Mouse (Mus musculus): ENCODE measurements around the gene Dock7.
A peak's percentile ranks its signal among the peaks of the same experiment; 100 is the strongest.
"Not testable (repeated sequence)": the region's sequence is repeated elsewhere in the genome, so short reads cannot be mapped to it uniquely, and the experiment has no call there.

The Dock7 gene

DNA sequence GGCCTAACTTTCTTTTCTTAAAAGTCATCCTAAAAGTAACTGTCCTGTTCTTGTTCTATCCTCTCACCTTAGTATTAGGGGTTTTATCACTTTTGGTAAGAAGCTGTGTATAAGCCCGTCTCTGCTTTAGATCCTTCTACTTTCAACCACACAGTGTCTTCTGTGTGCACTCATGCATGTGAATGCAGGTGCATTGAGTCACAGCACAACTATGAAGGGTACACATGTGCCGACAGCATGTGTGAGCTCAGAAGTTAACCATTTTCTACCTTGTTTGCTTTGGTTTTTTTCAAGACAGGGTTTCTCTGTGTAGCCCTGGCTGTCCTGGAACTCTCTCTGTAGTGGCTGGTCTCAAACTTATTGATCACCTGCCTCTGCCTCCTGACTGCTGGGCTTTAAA, 114.4 kb downstream of the Dock7 start:
- DNase-seq (ENCODE audit: low read depth, low spot score), result no peak

DNA sequence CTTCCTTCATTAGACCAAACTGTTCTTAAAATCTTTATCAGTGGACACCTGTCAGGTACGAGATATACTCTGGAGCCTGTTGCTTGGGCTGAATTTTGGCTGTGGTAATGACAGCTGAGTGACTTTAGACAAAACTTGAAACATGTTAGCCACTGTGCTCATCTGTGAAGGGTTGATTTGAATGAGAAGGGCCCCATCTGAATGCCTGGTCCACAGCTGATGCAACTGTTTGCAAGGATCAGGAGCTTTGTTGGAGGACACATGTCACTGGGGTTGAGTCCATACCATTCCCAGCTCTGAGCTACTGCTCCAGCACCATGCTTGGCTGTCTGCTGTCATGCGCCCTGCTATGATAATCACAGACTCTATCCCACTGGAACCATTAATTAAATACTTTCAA, 115.1 kb downstream of the Dock7 start:
- no peak for DNase-seq (ENCODE audit: low read depth, low spot score)

DNA sequence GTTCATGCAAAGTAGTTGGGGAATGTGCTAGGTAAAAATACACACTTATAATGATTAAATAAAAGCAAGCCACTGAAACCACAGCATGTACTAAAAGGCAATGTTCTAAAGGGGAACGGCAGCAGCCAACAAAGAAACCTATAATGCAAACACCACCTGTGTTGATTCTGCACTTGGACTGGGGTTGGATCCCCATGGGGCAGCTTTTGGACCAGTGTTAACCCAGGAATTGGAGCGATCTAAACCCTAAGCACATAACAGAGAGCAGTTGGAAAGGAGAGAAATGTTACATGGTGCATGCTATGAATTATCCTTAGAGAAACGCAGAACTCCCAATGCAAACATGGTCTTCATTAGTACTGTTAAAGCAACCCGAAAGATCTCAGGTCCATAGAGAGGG, 127.2 kb downstream of the Dock7 start:
- DNase-seq (ENCODE audit: low read depth, low spot score), result no peak

DNA sequence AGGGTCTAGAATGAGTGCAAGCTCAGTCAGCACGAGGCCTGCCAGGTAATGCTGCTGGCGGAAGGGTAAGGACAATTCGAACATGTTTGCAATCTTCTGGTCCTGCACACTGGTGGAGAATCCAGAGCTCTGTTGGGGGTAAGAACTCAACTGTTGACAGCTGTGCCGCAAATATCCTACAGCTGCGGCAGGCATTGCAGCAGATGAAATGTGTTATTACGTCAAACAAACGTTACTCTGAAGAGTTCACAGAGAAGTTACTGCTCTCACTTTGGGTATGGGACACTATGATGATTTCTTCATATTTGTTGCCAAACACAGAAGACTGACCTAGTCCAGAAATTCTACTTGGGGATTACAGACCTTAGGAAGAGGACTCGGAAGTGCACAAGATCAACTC, 136.0 kb downstream of the Dock7 start:
- DNase-seq (ENCODE audit: low read depth, low spot score), result no peak

DNA sequence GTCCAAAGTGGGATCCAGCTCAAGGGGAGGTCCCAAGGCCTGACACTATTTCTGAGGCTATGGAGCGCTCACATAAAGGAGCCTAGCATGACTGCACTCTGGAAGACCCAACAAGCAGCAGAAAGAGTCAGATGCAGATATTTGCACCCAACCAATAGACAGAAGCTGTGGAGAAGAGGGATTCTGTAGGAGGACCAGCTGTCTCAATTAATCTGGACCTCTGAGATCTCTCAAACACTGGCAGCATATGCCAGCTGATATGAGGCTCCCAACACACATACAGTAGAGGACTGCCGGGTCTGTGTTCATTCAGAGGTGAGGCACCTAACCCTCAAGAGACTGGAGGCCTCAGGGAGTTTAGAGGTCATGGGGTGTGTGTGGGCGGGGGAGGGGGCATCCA, 140.7 kb downstream of the Dock7 start:
- not testable (repeated sequence) for DNase-seq (ENCODE audit: low read depth, low spot score)

DNA sequence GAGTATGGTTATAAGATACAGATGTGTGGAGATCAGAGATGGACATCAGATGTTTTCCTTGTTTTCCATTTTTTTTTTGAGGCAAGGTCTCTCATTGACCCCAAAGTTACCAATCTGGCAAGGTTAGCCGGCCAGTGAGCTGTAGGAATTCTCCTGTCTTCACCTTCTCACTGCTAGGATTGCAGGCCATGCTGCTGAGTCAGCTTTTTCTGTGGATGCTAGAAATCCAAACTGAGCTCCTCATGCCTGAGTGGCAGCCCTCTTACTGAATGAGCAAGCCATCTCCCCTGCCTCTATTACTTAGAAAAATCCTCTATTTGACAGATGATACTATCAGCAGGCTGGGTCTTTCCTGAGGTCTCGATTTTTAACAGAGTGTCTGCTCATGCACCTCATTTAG, 142.0 kb downstream of the Dock7 start:
- no peak for DNase-seq (ENCODE audit: low read depth, low spot score)

DNA sequence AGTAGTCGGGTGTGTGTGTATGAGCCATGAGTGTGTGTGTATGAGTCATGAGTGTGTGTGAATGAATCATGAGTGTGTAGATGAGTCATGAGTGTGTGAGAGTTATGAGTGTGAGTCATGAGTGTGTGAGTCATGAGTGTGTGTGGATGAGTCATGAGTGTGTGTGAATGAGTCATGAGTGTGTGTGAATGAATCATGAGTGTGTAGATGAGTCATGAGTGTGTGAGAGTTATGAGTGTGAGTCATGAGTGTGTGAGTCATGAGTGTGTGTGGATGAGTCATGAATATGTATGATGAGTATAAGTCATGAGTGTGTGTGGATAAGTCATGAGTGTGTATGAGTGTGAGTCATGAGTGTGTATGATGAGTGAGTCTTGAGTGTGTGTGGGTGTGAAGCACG, 142.4 kb downstream of the Dock7 start:
- DNase-seq (ENCODE audit: low read depth, low spot score), result not testable (repeated sequence)

DNA sequence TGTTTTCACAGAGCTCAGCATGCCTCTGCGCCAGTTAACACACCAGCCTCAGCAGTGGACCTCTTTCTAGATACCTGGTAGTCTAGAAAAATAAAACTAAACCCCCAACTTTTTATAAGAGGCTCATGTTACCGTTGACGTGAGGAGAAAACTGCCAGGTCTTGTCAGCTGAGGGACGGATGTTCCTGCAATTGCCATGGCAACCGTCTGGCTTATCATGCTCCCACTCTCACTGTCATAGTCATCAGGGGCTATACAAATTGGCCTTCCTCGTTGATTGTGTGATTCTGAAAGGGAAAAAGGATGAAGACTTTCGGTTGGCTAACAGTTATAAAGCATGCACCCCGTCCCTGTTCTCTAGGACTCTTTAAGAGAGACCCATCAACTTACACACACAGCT, 145.0 kb downstream of the Dock7 start:
- DNase-seq (ENCODE audit: low read depth, low spot score), result no peak

DNA sequence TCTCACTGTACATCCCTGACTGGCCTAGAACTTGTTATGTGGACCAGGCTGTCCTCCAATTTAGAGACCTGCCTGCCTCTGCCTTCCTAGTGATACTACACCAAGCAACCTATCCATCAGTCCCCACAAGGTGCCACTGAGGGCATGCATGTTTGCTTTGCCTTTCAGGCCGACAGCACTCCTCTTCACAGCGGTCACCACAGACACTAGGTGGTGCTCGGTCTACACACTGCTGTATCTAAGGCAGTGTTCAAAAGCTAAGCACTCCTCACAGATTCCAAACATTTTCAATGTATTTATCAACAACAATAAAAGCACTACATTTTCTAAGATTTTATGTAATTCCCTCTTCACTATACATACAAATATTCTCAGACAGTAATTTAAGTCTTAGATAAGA, 150.8 kb downstream of the Dock7 start:
- DNase-seq (ENCODE audit: low read depth, low spot score), result no peak

DNA sequence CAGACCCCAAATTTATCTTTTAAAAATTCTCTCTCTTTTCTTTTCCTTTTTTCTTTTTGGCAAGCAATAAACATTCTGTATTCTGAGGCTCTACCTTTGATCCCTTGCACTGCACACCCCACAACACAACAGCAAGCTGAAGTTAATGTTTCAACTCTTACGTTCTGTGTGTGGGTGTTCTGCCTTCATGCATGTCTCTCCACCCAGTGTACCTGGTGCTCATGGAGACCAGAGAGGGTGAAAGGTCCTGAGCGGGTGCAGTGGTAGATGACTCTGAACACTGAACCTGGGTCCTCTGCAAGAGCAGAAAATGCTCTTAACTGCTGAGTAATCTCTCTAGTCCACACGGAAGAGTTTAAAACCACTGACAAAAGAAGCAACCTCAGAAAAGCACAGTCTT, 160.5 kb downstream of the Dock7 start:
- DNase-seq (ENCODE audit: low read depth, low spot score), result no peak

DNA sequence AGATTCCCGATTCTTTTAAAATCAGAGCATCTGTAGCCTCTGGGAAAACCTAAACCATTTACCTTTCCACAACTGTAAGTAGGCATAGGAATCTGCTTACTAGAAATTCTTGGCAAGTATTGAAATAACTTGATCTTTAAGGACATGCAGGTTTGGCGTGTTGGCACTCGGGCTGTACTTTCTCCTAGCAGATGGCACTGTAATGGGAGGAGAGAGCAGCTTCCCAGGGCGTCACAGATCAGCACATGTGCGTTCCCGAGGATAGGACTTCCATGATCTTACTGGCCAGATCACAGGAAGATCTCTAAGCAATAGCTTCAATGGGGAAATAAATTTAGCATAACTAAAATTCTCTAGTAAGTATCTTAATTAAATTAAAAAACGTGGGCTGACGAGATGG, 164.7 kb downstream of the Dock7 start:
- DNase-seq (ENCODE audit: low read depth, low spot score), result no peak

DNA sequence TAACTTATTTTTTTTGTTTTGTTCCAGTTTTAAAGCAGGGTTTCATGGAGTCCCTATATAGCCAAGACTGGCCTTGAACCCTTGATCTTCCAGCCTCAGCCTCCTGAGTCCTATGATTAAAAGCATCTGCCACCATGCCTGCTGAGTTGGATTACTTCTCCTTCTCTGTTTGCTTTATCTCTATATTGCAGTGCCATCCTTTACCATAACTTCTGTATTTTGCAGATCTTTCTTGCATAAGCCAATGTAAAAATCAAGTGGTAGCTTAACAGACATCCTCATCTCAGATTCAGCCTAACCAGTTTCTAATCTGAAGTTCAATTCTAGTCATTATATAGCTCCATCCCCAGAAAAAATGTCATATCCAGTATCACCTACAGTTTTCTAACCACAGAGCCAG, 170.2 kb downstream of the Dock7 start:
- no peak for DNase-seq (ENCODE audit: low read depth, low spot score)

DNA sequence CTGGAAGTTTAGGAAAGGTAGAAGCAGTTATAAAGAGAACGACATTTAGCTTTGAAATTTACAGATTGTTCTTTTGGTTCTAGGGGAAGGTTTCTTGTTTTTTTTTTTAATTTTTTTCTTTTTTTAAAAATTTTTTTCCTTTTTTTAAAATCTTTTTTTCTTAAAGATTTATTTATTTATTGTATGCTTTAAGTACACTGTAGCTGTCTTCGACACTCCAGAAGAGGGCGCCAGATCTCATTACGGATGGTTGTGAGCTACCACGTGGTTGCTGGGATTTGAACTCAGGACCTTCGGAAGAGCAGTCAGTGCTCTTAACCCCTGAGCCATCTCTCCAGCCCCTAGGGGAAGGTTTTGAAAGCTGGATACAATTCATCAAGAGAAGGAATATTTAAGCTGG, 182.5 kb downstream of the Dock7 start:
- DNase-seq (ENCODE audit: low read depth, low spot score), result not testable (repeated sequence)

DNA sequence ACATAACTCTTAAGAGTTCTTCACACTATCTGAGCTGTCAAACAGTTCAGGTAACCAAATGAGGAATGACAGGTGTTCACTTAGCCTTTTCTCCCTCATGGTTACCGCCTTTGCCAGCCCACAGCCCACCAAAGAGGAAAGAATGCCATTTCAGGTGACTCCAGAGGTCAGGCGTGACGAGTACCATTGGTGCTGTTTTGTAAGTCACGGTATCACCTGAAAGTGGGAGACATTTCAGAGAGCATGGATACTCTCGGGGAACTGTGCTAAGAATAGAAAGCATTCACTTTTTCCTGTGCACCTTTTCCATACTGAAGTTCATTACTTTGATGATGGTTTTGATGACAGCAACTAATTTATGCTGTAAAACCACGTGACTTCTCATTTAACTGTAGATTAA, 184.7 kb downstream of the Dock7 start:
- DNase-seq (ENCODE audit: low read depth, low spot score), result no peak

DNA sequence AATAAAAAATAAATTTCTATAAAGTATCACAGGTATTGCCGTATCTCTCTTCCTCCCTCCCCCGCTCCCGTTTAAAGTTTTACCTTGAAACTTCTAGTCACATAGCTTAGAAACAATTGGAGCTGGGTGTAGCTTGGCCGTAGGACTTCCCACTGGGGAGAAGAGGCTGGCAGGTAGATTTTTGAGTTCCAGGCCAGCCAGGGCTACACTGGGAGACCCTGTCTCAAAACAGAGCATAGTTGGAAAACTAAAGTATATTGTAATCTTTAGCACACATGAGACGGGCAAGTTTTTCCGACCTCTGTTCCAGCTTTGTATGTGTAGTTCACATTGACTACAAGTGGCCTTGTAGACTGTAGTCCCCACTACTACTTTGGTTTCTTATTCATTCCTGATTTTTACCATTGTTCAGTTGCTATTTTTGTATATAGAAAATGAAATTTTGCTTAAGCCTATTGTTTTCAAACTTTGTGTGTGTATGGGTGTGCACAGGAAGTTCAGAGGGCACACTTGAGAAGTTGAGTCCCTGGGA, 195.4 kb downstream of the Dock7 start:
- DNase-seq (ENCODE audit: low read depth, low spot score), result no peak

DNA sequence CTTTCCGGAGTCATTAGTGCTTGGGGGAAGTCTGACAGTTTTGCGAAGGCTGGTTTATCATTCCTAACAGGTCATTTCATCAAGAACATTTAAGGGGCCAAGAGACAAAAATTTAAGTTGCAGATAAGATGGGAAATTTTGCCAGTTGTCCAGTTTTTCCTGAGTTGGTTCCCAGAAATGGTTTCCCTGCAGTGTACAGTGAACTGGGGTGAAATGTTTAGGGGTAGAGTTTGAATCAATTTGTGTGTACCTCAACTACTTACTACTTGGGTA, 195.9 kb downstream of the Dock7 start:
- DNase-seq (ENCODE audit: low read depth, low spot score), result no peak

DNA sequence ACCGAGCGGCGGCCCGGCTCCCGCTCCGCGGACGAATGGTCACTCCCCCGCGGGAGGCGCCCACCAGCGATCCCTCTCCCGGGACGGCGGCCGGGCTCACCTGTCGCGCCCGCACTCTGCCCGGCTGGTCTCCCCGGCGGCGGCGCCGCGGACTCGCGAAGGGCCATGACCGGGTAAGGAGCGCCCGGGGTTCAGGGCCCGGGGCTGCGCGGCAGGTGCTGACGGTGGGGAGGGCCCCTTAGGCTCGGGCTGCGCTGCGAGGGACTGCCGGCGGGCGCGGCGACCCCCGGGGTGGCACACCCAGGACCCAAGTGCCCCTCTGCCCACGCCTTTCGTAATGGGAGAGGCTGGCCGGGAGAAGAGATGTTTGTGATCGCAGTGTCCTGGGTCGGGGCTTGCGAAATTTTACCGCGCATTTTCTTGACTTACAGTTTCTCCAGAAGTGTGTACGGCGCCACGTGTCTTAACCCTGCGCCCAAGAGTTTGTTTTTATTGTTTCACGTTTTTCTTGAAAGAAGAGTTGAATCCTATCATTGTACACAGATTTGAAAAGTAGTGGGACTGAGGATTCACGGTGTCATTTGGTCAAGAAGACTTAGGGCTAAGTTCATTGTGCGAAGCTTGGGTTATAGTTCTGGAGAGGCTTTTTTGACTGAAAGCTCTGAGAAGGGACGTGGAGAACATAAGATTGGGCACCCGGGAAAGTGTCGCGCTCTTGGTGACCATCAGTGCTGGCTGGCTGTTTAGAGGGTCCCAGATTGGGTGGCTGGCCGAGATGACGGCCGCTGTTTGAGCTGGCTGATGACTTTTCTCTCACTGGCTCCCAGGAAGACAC, 196.4 kb downstream of the Dock7 start:
- DNase-seq (ENCODE audit: low read depth, low spot score), result peak; percentile 11

DNA sequence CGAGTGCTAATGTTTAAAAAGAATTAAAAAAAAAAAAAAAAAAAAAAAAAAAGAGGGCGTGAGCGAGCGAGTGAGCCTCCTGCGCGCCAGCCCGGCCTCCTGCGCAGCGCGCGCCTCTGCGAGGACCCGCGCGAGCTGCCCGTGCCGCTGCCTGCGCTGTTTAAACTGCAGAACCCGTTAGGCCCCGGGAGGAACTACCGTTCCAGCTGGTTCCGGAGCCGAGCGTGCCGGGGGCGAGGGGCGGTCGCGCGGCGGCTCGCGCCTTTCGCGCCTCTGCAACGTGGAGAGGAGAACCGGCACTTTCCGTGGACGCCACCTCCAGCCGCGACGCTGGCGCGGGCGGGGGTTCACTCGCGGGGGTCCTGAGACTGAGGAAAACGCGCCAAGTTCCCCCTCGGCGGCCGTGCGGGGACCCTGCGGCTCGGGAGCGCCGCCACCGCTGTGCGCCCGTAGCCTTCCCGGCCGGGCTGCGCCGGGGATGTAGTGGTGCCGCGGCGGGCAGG, 197.1 kb downstream of the Dock7 start, which contains the start of gene Usp1:
Gene Usp1, plus strand, starts transcription at position 243 of the 503 bp plus-strand sequence.
- no peak for DNase-seq (ENCODE audit: low read depth, low spot score)

DNA sequence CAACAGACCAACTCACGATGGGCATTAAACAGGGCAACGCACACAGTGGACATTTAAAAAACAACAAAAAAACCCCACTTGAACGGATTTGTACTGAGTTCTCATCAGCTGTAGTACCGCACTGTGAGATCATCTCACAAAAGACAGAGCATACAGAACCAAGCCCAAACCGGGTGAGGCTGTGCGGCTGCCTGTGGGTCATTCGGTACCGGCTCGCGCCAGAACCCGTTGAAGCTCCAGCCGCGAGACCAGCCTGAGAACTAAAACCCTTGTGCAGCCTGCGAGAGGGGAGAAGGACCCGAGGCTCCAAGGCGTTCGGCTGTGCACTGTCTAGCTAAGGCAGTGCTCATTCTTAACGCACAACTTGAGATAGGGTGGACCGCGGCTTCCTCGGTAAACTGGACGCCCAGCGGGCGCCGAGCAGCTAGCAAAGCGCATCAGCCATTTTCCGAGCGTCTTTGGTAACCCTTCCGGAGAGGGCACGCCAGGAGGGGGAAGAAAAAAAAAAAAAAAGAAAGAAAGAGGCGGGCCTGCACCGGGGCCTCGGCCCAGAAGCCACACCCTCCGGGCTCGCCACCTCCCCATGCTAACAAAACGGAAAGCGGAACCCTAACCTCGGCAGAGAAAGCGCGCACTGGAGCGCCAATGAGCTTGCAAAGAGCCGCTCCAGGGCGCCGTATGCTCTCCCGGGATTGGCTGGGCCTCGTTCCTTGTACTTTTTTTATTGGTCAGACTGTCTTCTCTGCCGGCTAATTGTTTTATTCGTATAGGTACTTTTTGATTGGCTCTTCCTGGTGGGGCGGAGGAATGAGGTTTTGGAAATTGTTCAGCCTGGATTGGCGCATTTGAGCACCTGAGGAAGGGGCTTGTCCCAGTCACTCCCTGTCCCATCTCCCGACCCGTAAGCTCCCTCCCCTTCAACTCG, 197.8 kb downstream of the Dock7 start:
- DNase-seq (ENCODE audit: low read depth, low spot score), result peak; percentile 99

DNA sequence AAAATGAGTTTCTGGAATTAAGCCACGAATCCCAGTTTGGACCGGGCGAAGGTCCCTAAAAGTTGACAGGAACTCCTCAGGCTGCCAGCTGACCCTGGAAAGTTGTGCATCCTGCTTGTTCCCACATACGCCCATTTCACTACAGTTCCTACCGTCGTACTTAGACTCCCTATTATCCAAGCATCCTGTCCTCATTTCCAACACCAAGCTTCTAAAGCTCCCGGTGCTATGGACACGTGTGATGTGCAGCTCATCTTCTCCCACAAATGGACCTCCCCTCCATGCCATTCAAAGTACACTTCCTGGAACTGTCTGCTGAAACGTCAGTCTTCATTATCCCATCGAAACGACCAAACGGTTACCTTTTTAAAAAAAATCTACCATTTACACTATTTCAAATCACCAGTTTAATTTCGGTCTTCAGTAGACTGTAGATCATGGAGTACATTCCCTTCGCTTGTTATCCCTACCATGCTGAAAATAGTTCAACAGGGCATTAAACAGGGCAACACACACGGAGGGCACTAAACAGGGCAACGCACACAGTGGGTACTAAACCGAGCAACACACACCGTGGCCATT, 198.6 kb downstream of the Dock7 start:
- no peak for DNase-seq (ENCODE audit: low read depth, low spot score)

DNA sequence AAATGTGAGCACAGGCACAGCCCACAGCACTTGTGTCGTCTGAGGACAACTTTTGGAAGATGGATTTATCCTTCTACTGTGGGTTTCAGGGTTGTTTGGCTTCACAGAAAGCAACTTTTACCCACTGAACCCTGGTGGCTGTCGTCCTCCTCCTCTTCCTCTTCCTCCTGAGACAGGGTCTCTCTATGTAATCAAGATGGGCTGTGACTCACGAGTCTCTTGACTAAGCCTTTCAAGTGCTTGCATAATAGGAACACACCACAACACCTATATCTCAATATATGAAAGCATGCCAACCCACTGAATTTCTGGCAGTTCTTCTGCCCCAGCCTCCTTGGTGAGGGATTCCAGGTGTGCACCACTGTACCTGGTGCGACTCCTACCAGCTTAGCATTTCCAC, 199.8 kb downstream of the Dock7 start:
- no peak for DNase-seq (ENCODE audit: low read depth, low spot score)

DNA sequence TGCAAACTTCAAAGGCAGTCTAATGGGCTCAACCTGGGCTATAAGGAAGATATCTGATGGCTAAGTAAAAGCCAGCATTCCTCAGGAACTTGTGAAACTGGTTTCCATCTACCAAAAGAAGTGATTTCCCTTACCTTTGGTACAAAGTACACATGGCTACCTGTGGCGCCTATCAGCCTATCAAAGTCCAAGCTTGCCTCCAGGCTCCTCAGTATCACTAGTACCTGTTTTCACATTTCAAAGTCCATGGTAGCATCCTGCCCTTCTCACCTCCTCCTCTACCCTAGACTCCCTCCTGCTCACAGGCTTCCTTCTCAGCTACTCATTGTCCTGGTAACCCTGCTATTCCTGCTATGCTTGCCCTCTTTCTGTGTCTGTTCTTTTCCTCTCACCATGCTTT, 202.5 kb downstream of the Dock7 start:
- no peak for DNase-seq (ENCODE audit: low read depth, low spot score)
